Mouse (Mus musculus): Measurements from ENCODE around the gene Tnfsf10. TPM values are rescaled to one million over a fixed set of nuclear protein-coding genes. Genes with fewer than 3 reads are reported as not detected.
"Not testable (repeated sequence)": the region's sequence is repeated elsewhere in the genome, so short reads cannot be mapped to it uniquely, and the experiment has no call there.

The Tnfsf10 gene
- polyA plus RNA-seq (2015; fragmentation: Nextera tagmentation; extraction: Ambion mirVana), result 0.10 and 0.15 TPM in 2 replicates

GRCm38 (mm10) chr3:27316559-27317287 is at the start of gene Tnfsf10:
TSS of gene Tnfsf10 (plus strand) at chr3:27317028.
- 60% methylated on average over 9 of the region's 9 CpGs for WGBS
- H3K9me3 ChIP-seq, result no peaks in the 10 kb centered on the region
- H3K4me1 ChIP-seq, result peaks cover 9% of the 10 kb centered on the region
- H3K4me3 ChIP-seq, result no peak within 1 kb of the TSS
- H3K27ac ChIP-seq, result no peak within 1 kb of the TSS
- no peaks in the 10 kb centered on the region for H3K36me3 ChIP-seq
- no peaks in the 10 kb centered on the region for H3K27me3 ChIP-seq
- no peak within 1 kb of the TSS for H3K9ac ChIP-seq
- H3K4me2 ChIP-seq, result peak within 1 kb of the TSS; percentile 22; the same call in 1 of the 2 replicates
- no peak for ATAC-seq (ENCODE audit: insufficient number of reproducible peaks, low FRiP score, low TSS enrichment, low read depth)

- 76% methylated on average over 5 of the region's 5 CpGs for WGBS
- no peak overlapping the region for H3K4me2 ChIP-seq
- no peaks in the 10 kb centered on the region for H3K36me3 ChIP-seq
- no peak overlapping the region for H3K9ac ChIP-seq
- H3K4me3 ChIP-seq, result no peak overlapping the region
- H3K9me3 ChIP-seq, result no peaks in the 10 kb centered on the region
- ATAC-seq (ENCODE audit: insufficient number of reproducible peaks, low FRiP score, low TSS enrichment, low read depth), result no peak
- peaks cover 5% of the 10 kb centered on the region; the same call in 1 of the 2 replicates for H3K4me1 ChIP-seq
- H3K27me3 ChIP-seq, result no peaks in the 10 kb centered on the region
- no peak overlapping the region for H3K27ac ChIP-seq
Measured at GRCm38 (mm10) chr3:27267327-27267726, 49.5 kb upstream of the Tnfsf10 start.

GRCm38 (mm10) chr3:27267887-27268286 is 48.9 kb upstream of the Tnfsf10 start:
- no peak overlapping the region for H3K4me3 ChIP-seq
- H3K9me3 ChIP-seq, result no peaks in the 10 kb centered on the region
- H3K9ac ChIP-seq, result no peak overlapping the region
- no peak overlapping the region for H3K27ac ChIP-seq
- H3K4me1 ChIP-seq, result peaks cover 5% of the 10 kb centered on the region; the same call in 1 of the 2 replicates
- H3K27me3 ChIP-seq, result no peaks in the 10 kb centered on the region
- WGBS, result 53% methylated on average over 4 of the region's 4 CpGs
- no peak for ATAC-seq (ENCODE audit: insufficient number of reproducible peaks, low FRiP score, low TSS enrichment, low read depth)
- no peaks in the 10 kb centered on the region for H3K36me3 ChIP-seq
- H3K4me2 ChIP-seq, result no peak overlapping the region

- Histone ChIP-seq H3K4me3 (no peak overlapping the region), H3K9ac (no peak overlapping the region), H3K27ac (no peak overlapping the region), H3K9me3 (no peaks in the 10 kb centered on the region), H3K36me3 (no peaks in the 10 kb centered on the region), H3K27me3 (no peaks in the 10 kb centered on the region), H3K4me2 (no peak overlapping the region), H3K4me1 (peaks cover 5% of the 10 kb centered on the region; the same call in 1 of the 2 replicates)
- WGBS, result 66% methylated on average over 4 of the region's 4 CpGs
- no peak for ATAC-seq (ENCODE audit: insufficient number of reproducible peaks, low FRiP score, low TSS enrichment, low read depth)
Measured at GRCm38 (mm10) chr3:27269151-27269550, 47.7 kb upstream of the Tnfsf10 start.

GRCm38 (mm10) chr3:27270160-27270962 is 46.5 kb upstream of the Tnfsf10 start:
- Histone ChIP-seq H3K4me3 (no peak overlapping the region), H3K27me3 (no peaks in the 10 kb centered on the region), H3K27ac (peak overlapping the region; percentile 18; the same call in 1 of the 2 replicates), H3K4me2 (no peak overlapping the region), H3K9me3 (no peaks in the 10 kb centered on the region), H3K4me1 (peaks cover 5% of the 10 kb centered on the region; the same call in 1 of the 2 replicates), H3K36me3 (no peaks in the 10 kb centered on the region), H3K9ac (no peak overlapping the region)
- ATAC-seq (ENCODE audit: insufficient number of reproducible peaks, low FRiP score, low TSS enrichment, low read depth), result no peak
- WGBS, result 31% methylated on average over 11 of the region's 11 CpGs

GRCm38 (mm10) chr3:27272926-27273745 is 43.7 kb upstream of the Tnfsf10 start:
- Histone ChIP-seq H3K36me3 (no peaks in the 10 kb centered on the region), H3K4me1 (peaks cover 5% of the 10 kb centered on the region; the same call in 1 of the 2 replicates), H3K4me2 (no peak overlapping the region), H3K27me3 (no peaks in the 10 kb centered on the region), H3K9ac (no peak overlapping the region), H3K9me3 (no peaks in the 10 kb centered on the region), H3K4me3 (no peak overlapping the region), H3K27ac (no peak overlapping the region)
- no peak for ATAC-seq (ENCODE audit: insufficient number of reproducible peaks, low FRiP score, low TSS enrichment, low read depth)
- 36% methylated on average over 7 of the region's 7 CpGs for WGBS

GRCm38 (mm10) chr3:27279286-27279925 is 37.4 kb upstream of the Tnfsf10 start:
- H3K9me3 ChIP-seq; H3K36me3 ChIP-seq; H3K27ac ChIP-seq; H3K27me3 ChIP-seq; ATAC-seq (ENCODE audit: insufficient number of reproducible peaks, low FRiP score, low TSS enrichment, low read depth); H3K4me3 ChIP-seq; H3K9ac ChIP-seq; H3K4me2 ChIP-seq; H3K4me1 ChIP-seq: not testable (repeated sequence)
- WGBS, result 95% methylated on average over 14 of the region's 14 CpGs

GRCm38 (mm10) chr3:27280280-27280749 is 36.5 kb upstream of the Tnfsf10 start:
- Histone ChIP-seq H3K36me3 (no peaks in the 10 kb centered on the region), H3K4me3 (no peak overlapping the region), H3K4me1 (no peaks in the 10 kb centered on the region; the same call in 1 of the 2 replicates), H3K9me3 (no peaks in the 10 kb centered on the region), H3K9ac (no peak overlapping the region), H3K27ac (no peak overlapping the region), H3K4me2 (no peak overlapping the region), H3K27me3 (no peaks in the 10 kb centered on the region)
- no peak for ATAC-seq (ENCODE audit: insufficient number of reproducible peaks, low FRiP score, low TSS enrichment, low read depth)
- 58% methylated on average over 11 of the region's 11 CpGs for WGBS

- ATAC-seq (ENCODE audit: insufficient number of reproducible peaks, low FRiP score, low TSS enrichment, low read depth), result no peak
- no peak overlapping the region for H3K9ac ChIP-seq
Measured at GRCm38 (mm10) chr3:27283071-27283713, 33.6 kb upstream of the Tnfsf10 start.

GRCm38 (mm10) chr3:27283796-27284195 is 33.0 kb upstream of the Tnfsf10 start:
- no peaks in the 10 kb centered on the region for H3K9me3 ChIP-seq
- 56% methylated on average over 7 of the region's 7 CpGs for WGBS
- H3K27ac ChIP-seq, result no peak overlapping the region
- no peaks in the 10 kb centered on the region for H3K36me3 ChIP-seq
- ATAC-seq (ENCODE audit: insufficient number of reproducible peaks, low FRiP score, low TSS enrichment, low read depth), result no peak
- H3K4me1 ChIP-seq, result no peaks in the 10 kb centered on the region; the same call in 1 of the 2 replicates
- H3K9ac ChIP-seq, result no peak overlapping the region
- no peaks in the 10 kb centered on the region for H3K27me3 ChIP-seq
- H3K4me3 ChIP-seq, result no peak overlapping the region
- peak overlapping the region; percentile 47; the same call in 1 of the 2 replicates for H3K4me2 ChIP-seq

More at GRCm38 (mm10) chr3:27283071-27283713, 33.6 kb upstream of the Tnfsf10 start:
- no peaks in the 10 kb centered on the region for H3K9me3 ChIP-seq
- H3K4me1 ChIP-seq, result no peaks in the 10 kb centered on the region; the same call in 1 of the 2 replicates
- no peaks in the 10 kb centered on the region for H3K27me3 ChIP-seq
- H3K27ac ChIP-seq, result no peak overlapping the region
- 6% methylated on average over 27 of the region's 27 CpGs for WGBS
- peak overlapping the region; percentile 47 for H3K4me2 ChIP-seq
- peak overlapping the region; percentile 25 for H3K4me3 ChIP-seq
- no peaks in the 10 kb centered on the region for H3K36me3 ChIP-seq

Measured in limb, embryonic 15.5 days (tissue).